Mouse (Mus musculus): ENCODE results near the gene Mospd3. TPM values are rescaled to one million over a fixed set of nuclear protein-coding genes. Genes with fewer than 3 reads are reported as not detected.

The Mospd3 gene
- polyA plus RNA-seq (2012; fragmentation: generic; extraction: Trizol), result 100 to 1,000 TPM in 1 of 2 experiments, 10 to 100 TPM in 1; 60.1 to 124 TPM

GRCm38 (mm10) chr5:137600619-137601364 is at the start of gene Mospd3:
TSS of gene Mospd3 (minus strand) at chr5:137601058.

DNA sequence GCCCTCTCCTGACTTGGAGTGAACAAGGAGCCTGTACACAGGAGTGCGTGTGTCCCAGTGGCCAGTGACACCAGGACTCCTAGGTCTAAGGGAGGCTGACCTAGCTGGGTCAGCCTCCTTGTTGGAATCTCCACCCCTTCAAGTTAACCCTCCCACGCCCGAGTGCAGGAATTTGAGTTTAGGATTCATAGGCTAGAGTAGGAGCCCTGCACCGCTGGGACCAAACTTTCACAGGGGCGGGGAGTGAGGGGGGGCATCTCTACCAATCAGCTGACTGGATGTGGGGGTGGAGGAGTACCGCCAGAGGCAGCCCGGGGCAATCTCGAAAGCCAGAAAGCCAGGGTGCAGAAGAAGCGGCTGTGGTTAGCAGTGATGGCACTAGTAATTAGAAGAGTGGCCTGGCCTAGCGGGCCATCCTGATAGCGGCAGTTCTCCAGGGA is 44.8 kb upstream of the Mospd3 start, which contains the start of gene Irs3:
Gene Irs3 (minus strand): TSS at position 63 of the 440 bp plus-strand sequence.

DNA sequence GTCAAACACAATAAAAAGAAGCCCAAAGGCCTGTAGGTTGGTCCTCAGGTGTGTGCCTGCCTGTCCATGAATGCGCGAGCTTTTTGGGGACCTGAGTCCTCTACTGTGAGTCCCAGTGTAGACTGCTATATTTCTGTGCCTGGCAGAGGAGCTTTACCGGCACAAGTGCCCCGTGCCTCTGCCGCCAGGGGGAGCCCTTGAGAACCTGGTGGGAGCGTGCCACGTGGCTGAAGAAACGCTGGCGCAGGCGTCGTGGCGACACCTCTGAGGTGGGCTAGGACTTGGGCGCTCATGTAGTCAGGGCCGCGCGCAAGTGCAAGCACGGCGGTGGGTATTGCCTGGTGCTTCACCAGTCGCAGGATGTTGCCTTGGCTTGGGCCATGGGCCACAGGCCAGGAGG is 40.2 kb upstream of the Mospd3 start, which contains the start of gene Sap25:
Gene Sap25 (plus strand): TSS at position 281 of the 400 bp plus-strand sequence.

DNA sequence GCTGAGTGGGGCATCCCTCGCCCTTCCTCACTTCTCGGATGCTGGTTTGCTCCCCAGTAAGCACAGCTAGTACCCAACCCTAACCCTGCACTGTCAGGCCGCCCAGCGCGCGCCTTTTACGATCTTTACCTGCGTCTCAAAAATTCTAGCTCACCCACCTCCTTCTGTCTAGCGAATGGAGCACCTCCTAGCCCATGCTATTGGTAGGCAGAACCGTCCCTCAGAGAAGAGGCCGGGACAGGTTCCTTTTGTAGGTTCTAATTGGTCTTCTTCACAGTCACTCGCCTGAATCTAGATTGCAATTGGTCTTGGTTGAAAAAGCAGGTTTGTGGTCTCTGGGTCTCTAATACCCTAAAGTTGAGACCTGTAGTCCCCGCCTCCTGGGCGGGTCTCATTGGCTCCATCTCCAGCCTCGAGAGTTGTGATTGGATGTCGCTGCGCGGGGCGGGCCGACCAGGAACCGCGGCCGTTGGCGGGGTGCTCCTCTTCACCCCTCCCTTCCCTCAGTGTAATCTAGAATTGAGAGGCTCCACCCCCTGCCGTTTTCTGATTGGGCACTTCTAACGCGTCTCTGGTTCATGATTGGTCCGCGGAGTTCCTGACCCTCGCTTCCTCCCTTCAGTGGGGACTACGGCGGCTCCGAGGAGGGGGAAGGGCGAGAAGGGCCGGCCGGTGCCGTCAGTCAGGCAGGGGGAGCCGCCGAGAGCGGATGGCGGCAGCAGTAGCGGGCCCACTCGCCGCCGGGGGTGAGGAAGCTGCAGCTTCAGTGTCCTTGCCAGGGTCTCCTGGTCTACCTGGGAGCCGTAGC is 27.8 kb upstream of the Mospd3 start, which contains the start of the genes Fbxo24, Lrch4 and Gm20605:
Gene Fbxo24 (minus strand): TSS at position 505 of the 808 bp plus-strand sequence.
Gene Lrch4 (plus strand): TSS at position 624 of the 808 bp plus-strand sequence.
Gene Gm20605 (plus strand): TSS at position 678 of the 808 bp plus-strand sequence.

GRCm38 (mm10) chr5:137613550-137613949 is 12.7 kb upstream of the Mospd3 start, which contains the start of gene Pcolce:
TSS of gene Pcolce (minus strand) at chr5:137613784.

GRCm38 (mm10) chr5:137569665-137570064 is 31.2 kb downstream of the Mospd3 start, which contains the start of gene Tfr2:
TSS of gene Tfr2 (plus strand) at chr5:137569840.

DNA sequence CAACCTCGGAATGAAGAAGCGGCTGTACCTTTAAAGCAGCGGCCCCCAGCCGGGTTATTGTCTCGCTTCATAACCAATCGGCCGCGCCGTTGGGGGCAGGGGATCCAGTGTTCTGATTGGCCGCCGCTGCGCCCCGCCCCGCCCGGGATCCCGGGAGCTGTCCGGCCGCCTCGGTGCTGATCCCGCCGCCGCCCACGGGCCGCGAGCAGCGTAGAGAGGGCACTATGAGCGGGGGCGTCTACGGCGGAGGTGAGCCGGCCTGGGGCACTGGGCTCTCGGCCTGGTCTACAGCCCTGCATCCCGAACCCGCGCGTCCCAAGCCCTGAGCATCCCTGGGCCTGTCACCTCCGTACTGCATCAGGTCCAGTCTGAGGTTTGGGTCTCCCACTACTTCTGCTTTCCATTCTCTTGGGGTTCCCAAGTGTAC is 47.4 kb downstream of the Mospd3 start, which contains the start of gene Actl6b:
Gene Actl6b (plus strand): TSS at position 107 of the 427 bp plus-strand sequence.

Other genes with a start within 250 kb of the Mospd3 start
- gene Zan, start 124.0 kb downstream of the Mospd3 start, polyA plus RNA-seq (2012; fragmentation: generic; extraction: Trizol), result under 1 TPM; 0.06 to 0.25 TPM
- 10 to 100 TPM; 44.2 to 57.6 TPM for gene Pop7, start 98.5 kb downstream of the Mospd3 start, polyA plus RNA-seq (2012; fragmentation: generic; extraction: Trizol)
- 10 to 100 TPM in 1 of 2 experiments, 1 to 10 TPM in 1; 2.8 to 14.6 TPM for gene Gigyf1, start 82.5 kb downstream of the Mospd3 start, polyA plus RNA-seq (2012; fragmentation: generic; extraction: Trizol)
- gene Epo, start 67.8 kb downstream of the Mospd3 start, polyA plus RNA-seq (2012; fragmentation: generic; extraction: Trizol), result not detected
- gene Gnb2, start 67.5 kb downstream of the Mospd3 start, polyA plus RNA-seq (2012; fragmentation: generic; extraction: Trizol), result 100 to 1,000 TPM; 814 to 936 TPM
- gene Actl6b, start 47.5 kb downstream of the Mospd3 start, polyA plus RNA-seq (2012; fragmentation: generic; extraction: Trizol), result not detected
- gene Tfr2, start 31.2 kb downstream of the Mospd3 start, polyA plus RNA-seq (2012; fragmentation: generic; extraction: Trizol), result under 1 TPM in 1 of 2 experiments, not detected in 1; 0.06 TPM
- 1,000 to 10,000 TPM; 1,118 to 1,655 TPM for gene Pcolce, start 12.7 kb upstream of the Mospd3 start, polyA plus RNA-seq (2012; fragmentation: generic; extraction: Trizol)
- gene Fbxo24, start 27.9 kb upstream of the Mospd3 start, polyA plus RNA-seq (2012; fragmentation: generic; extraction: Trizol), result under 1 TPM; 0.23 to 0.85 TPM
- gene Lrch4, start 28.1 kb upstream of the Mospd3 start, polyA plus RNA-seq (2012; fragmentation: generic; extraction: Trizol), result 10 to 100 TPM; 14.3 to 16.6 TPM
- gene Gm20605, start 28.1 kb upstream of the Mospd3 start, polyA plus RNA-seq (2012; fragmentation: generic; extraction: Trizol), result 1 to 10 TPM; 1.4 to 6.0 TPM
- gene Sap25, start 40.3 kb upstream of the Mospd3 start, polyA plus RNA-seq (2012; fragmentation: generic; extraction: Trizol), result 1 to 10 TPM; 1.8 to 9.1 TPM
- under 1 TPM; 0.02 to 0.06 TPM for gene Irs3, start 44.7 kb upstream of the Mospd3 start, polyA plus RNA-seq (2012; fragmentation: generic; extraction: Trizol)
- gene Agfg2, start 83.7 kb upstream of the Mospd3 start, polyA plus RNA-seq (2012; fragmentation: generic; extraction: Trizol), result 10 to 100 TPM in 1 of 2 experiments, 1 to 10 TPM in 1; 6.6 to 11.1 TPM
- gene Nyap1, start 140.5 kb upstream of the Mospd3 start, polyA plus RNA-seq (2012; fragmentation: generic; extraction: Trizol), result 1 to 10 TPM; 1.7 to 6.6 TPM
- gene Tsc22d4, start 144.7 kb upstream of the Mospd3 start, polyA plus RNA-seq (2012; fragmentation: generic; extraction: Trizol), result 10 to 100 TPM; 42.1 to 98.9 TPM
- 10 to 100 TPM; 32.9 to 38.5 TPM for gene Ppp1r35, start 177.8 kb upstream of the Mospd3 start, polyA plus RNA-seq (2012; fragmentation: generic; extraction: Trizol)
- 10 to 100 TPM; 34.7 to 57.8 TPM for gene Mepce, start 186.6 kb upstream of the Mospd3 start, polyA plus RNA-seq (2012; fragmentation: generic; extraction: Trizol)
- gene Zcwpw1, start 186.7 kb upstream of the Mospd3 start, polyA plus RNA-seq (2012; fragmentation: generic; extraction: Trizol), result 1 to 10 TPM in 1 of 2 experiments, under 1 TPM in 1; 0.36 to 7.1 TPM
- gene Pilra, start 235.2 kb upstream of the Mospd3 start, polyA plus RNA-seq (2012; fragmentation: generic; extraction: Trizol), result not detected

Data from C3H10T1/2 (cell line).